Mouse (Mus musculus) heart, postnatal 0 days (tissue): Measurements from ENCODE around the gene Tnp1.

Source experiments
- CTCF ChIP-seq: IDR thresholded peaks from 2 replicates; pipeline ENCODE4 v1.5.1; 2016; ENCODE audit warnings: antibody characterized with exemption, control low read depth, low read depth
- EP300 ChIP-seq: IDR thresholded peaks from 2 replicates; pipeline ENCODE4 v1.6.1; 2016; ENCODE audit warnings: antibody characterized with exemption, low read depth

GRCm38 (mm10) chr1:73004890-73005289 is 10.8 kb downstream of the Tnp1 start:
- TF ChIP-seq CTCF (no peak), EP300 (no peak)
